Mouse (Mus musculus): ENCODE measurements around the gene Rbpj. TPM values are rescaled to one million over a fixed set of nuclear protein-coding genes. Genes with fewer than 3 reads are reported as not detected.

Rbpj gene
- polyA plus RNA-seq, 1 experiment from 2014 or later: 67.9 TPM

- Histone ChIP-seq H3K9ac (no peak overlapping the region), H3K4me3 (replicated peaks) (no peak overlapping the region), H3K4me1 (peaks cover 6% of the 10 kb centered on the region; the same call in 1 of the 2 replicates), H3K27ac (no peak overlapping the region), H3K36me3 (replicated peaks) (no peaks in the 10 kb centered on the region), H3K27me3 (no peaks in the 10 kb centered on the region), H3K4me2 (no peak overlapping the region), H3K9me3 (no peaks in the 10 kb centered on the region)
- no peak for ATAC-seq (ENCODE audit: low FRiP score)
- WGBS: 82% methylated on average over 11 of the region's 11 CpGs
Measured at GRCm38 (mm10) chr5:53472485-53472884, 6.5 kb downstream of the Rbpj start.

- Histone ChIP-seq H3K36me3 (replicated peaks) (no peaks in the 10 kb centered on the region), H3K9ac (no peak overlapping the region), H3K27ac (no peak overlapping the region), H3K4me1 (no peaks in the 10 kb centered on the region), H3K9me3 (no peaks in the 10 kb centered on the region), H3K4me2 (no peak overlapping the region), H3K27me3 (no peaks in the 10 kb centered on the region), H3K4me3 (replicated peaks) (no peak overlapping the region)
- ATAC-seq (ENCODE audit: low FRiP score): no peak
- WGBS: 88% methylated on average over 6 of the region's 6 CpGs
Measured at GRCm38 (mm10) chr5:53479161-53479560, 13.2 kb downstream of the Rbpj start.

- no peak overlapping the region for H3K9ac ChIP-seq
- H3K27ac ChIP-seq: no peak overlapping the region
- WGBS: 63% methylated on average over 5 of the region's 5 CpGs
- no peaks in the 10 kb centered on the region for H3K4me1 ChIP-seq
- no peaks in the 10 kb centered on the region for H3K9me3 ChIP-seq
- no peak overlapping the region for H3K4me3 ChIP-seq (replicated peaks)
- H3K4me2 ChIP-seq: no peak overlapping the region
- no peak for ATAC-seq (ENCODE audit: low FRiP score)
- no peaks in the 10 kb centered on the region for H3K36me3 ChIP-seq (replicated peaks)
- no peaks in the 10 kb centered on the region for H3K27me3 ChIP-seq
Measured at GRCm38 (mm10) chr5:53479891-53480290, 13.9 kb downstream of the Rbpj start.

- Histone ChIP-seq H3K27ac (no peak overlapping the region), H3K9ac (no peak overlapping the region), H3K36me3 (replicated peaks) (no peaks in the 10 kb centered on the region), H3K4me2 (no peak overlapping the region), H3K4me3 (replicated peaks) (no peak overlapping the region), H3K27me3 (no peaks in the 10 kb centered on the region), H3K4me1 (no peaks in the 10 kb centered on the region), H3K9me3 (no peaks in the 10 kb centered on the region)
- 89% methylated on average over 2 of the region's 2 CpGs for WGBS
- no peak for ATAC-seq (ENCODE audit: low FRiP score)
Measured at GRCm38 (mm10) chr5:53481021-53481420, 15.1 kb downstream of the Rbpj start.

GRCm38 (mm10) chr5:53485069-53485628 is 19.2 kb downstream of the Rbpj start:
- Histone ChIP-seq H3K4me1 (no peaks in the 10 kb centered on the region), H3K9me3 (no peaks in the 10 kb centered on the region), H3K27ac (no peak overlapping the region), H3K4me3 (replicated peaks) (no peak overlapping the region), H3K36me3 (replicated peaks) (no peaks in the 10 kb centered on the region), H3K27me3 (no peaks in the 10 kb centered on the region), H3K4me2 (no peak overlapping the region), H3K9ac (no peak overlapping the region)
- ATAC-seq (ENCODE audit: low FRiP score): no peak
- 90% methylated on average over 6 of the region's 6 CpGs for WGBS

GRCm38 (mm10) chr5:53485934-53486475 is 20.1 kb downstream of the Rbpj start:
- H3K4me2 ChIP-seq: no peak overlapping the region
- H3K4me3 ChIP-seq (replicated peaks): no peak overlapping the region
- no peaks in the 10 kb centered on the region for H3K36me3 ChIP-seq (replicated peaks)
- WGBS: 85% methylated on average over 9 of the region's 9 CpGs
- H3K27me3 ChIP-seq: no peaks in the 10 kb centered on the region
- H3K9me3 ChIP-seq: no peaks in the 10 kb centered on the region
- H3K27ac ChIP-seq: no peak overlapping the region
- H3K9ac ChIP-seq: no peak overlapping the region
- no peak for ATAC-seq (ENCODE audit: low FRiP score)
- no peaks in the 10 kb centered on the region for H3K4me1 ChIP-seq

- no peak for ATAC-seq (ENCODE audit: low FRiP score)
- 49% methylated on average over 11 of the region's 11 CpGs for WGBS
- no peaks in the 10 kb centered on the region for H3K27me3 ChIP-seq
Measured at GRCm38 (mm10) chr5:53486966-53487592, 21.1 kb downstream of the Rbpj start.

GRCm38 (mm10) chr5:53490697-53491099 is 24.7 kb downstream of the Rbpj start:
- Histone ChIP-seq H3K27me3 (no peaks in the 10 kb centered on the region), H3K4me3 (replicated peaks) (no peak overlapping the region), H3K9me3 (no peaks in the 10 kb centered on the region), H3K4me2 (no peak overlapping the region), H3K27ac (no peak overlapping the region), H3K36me3 (replicated peaks) (no peaks in the 10 kb centered on the region), H3K9ac (no peak overlapping the region), H3K4me1 (no peaks in the 10 kb centered on the region)
- WGBS: 76% methylated on average over 5 of the region's 5 CpGs
- ATAC-seq (ENCODE audit: low FRiP score): no peak

More at GRCm38 (mm10) chr5:53486966-53487592, 21.1 kb downstream of the Rbpj start:
- no peaks in the 10 kb centered on the region for H3K9me3 ChIP-seq
- no peak overlapping the region for H3K4me3 ChIP-seq (replicated peaks)
- H3K9ac ChIP-seq: no peak overlapping the region
- no peak overlapping the region for H3K4me2 ChIP-seq
- no peak overlapping the region for H3K27ac ChIP-seq
- no peaks in the 10 kb centered on the region for H3K4me1 ChIP-seq
- no peaks in the 10 kb centered on the region for H3K36me3 ChIP-seq (replicated peaks)

GRCm38 (mm10) chr5:53493756-53494155 is 27.8 kb downstream of the Rbpj start:
- no peak for ATAC-seq (ENCODE audit: low FRiP score)

GRCm38 (mm10) chr5:53494536-53495159 is 28.7 kb downstream of the Rbpj start:
- 91% methylated on average over 17 of the region's 17 CpGs for WGBS
- Histone ChIP-seq H3K9me3 (no peaks in the 10 kb centered on the region), H3K9ac (no peak overlapping the region), H3K36me3 (replicated peaks) (no peaks in the 10 kb centered on the region), H3K27me3 (no peaks in the 10 kb centered on the region), H3K4me2 (no peak overlapping the region), H3K4me1 (no peaks in the 10 kb centered on the region), H3K27ac (no peak overlapping the region), H3K4me3 (replicated peaks) (no peak overlapping the region)
- no peak for ATAC-seq (ENCODE audit: low FRiP score)

More at GRCm38 (mm10) chr5:53493756-53494155, 27.8 kb downstream of the Rbpj start:
- Histone ChIP-seq H3K4me1 (no peaks in the 10 kb centered on the region), H3K4me3 (replicated peaks) (no peak overlapping the region), H3K9ac (no peak overlapping the region), H3K27me3 (no peaks in the 10 kb centered on the region), H3K9me3 (no peaks in the 10 kb centered on the region), H3K27ac (no peak overlapping the region), H3K36me3 (replicated peaks) (no peaks in the 10 kb centered on the region), H3K4me2 (no peak overlapping the region)
- 74% methylated on average over 6 of the region's 6 CpGs for WGBS

- 0 out of 2 replicates have a peak, but pooled peaks cover 7% of the 10 kb centered on the region for H3K4me1 ChIP-seq
- no peak for ATAC-seq (ENCODE audit: low FRiP score)
- H3K36me3 ChIP-seq (replicated peaks): no peaks in the 10 kb centered on the region
- WGBS: 89% methylated on average over 9 of the region's 9 CpGs
- no peak overlapping the region for H3K4me2 ChIP-seq
- no peaks in the 10 kb centered on the region for H3K27me3 ChIP-seq
- no peak overlapping the region for H3K27ac ChIP-seq
- H3K9me3 ChIP-seq: no peaks in the 10 kb centered on the region
- no peak overlapping the region for H3K9ac ChIP-seq
- H3K4me3 ChIP-seq (replicated peaks): no peak overlapping the region
Measured at GRCm38 (mm10) chr5:53496846-53497549, 31.0 kb downstream of the Rbpj start.

- Histone ChIP-seq H3K4me1 (0 out of 2 replicates have a peak, but pooled peaks cover 7% of the 10 kb centered on the region), H3K27me3 (no peaks in the 10 kb centered on the region), H3K36me3 (replicated peaks) (no peaks in the 10 kb centered on the region), H3K9me3 (no peaks in the 10 kb centered on the region), H3K9ac (no peak overlapping the region), H3K4me3 (replicated peaks) (no peak overlapping the region), H3K27ac (no peak overlapping the region), H3K4me2 (no peak overlapping the region)
- 91% methylated on average over 3 of the region's 3 CpGs for WGBS
- no peak for ATAC-seq (ENCODE audit: low FRiP score)
Measured at GRCm38 (mm10) chr5:53499571-53499970, 33.6 kb downstream of the Rbpj start.

Measured in forebrain, embryonic 12.5 days (tissue).